Mouse (Mus musculus): ENCODE results near the gene Aldh1a2.

Aldh1a2 gene

DNA sequence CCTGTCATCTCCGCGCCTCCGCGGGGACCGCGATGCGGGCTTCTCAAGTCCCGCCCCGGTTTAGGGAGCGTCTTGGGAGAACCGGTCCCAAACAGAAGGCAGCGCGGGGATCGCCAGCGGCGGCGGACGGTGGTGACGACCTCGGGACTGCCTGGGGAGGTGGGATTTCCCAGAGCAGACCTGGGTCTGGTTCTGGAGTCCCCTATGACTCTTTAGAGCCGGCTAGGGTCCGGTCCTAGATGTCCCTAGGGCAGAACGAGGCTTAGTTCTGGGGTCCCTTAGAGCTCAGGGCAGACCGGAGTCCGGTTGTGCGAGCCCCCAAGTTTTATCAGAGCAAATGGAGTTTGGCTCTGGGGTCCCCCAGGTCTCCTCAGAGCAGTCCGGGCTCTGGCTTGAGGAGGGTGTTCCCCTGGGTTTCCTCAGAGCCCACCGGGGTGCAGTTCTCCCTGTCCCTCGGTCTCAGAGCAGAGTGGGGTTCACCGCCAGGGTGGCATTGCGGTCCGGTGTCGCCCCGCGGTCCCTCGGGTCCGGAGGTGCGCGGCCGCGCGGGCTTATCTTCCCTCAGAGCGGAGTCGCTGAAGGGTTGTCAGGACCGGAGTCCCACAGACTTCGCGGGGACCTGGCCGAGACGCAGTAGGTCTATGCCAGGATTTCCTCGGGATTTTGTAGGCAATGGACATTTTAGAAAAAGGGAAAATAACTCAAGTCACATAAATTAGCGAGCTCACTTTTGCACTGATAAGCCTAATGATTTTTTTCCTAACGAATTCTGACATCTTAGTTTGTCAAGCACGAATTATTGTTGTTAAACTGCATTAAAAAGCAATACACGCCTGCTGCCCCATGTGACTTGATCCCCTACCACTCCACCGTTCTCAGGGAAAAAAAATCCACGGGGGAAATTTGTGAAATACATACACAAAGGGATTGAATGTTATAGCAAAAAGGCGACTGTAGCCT is 727 bp downstream of the Aldh1a2 start:
- DNase-seq (ENCODE audit: low spot score): peak; percentile 39

DNA sequence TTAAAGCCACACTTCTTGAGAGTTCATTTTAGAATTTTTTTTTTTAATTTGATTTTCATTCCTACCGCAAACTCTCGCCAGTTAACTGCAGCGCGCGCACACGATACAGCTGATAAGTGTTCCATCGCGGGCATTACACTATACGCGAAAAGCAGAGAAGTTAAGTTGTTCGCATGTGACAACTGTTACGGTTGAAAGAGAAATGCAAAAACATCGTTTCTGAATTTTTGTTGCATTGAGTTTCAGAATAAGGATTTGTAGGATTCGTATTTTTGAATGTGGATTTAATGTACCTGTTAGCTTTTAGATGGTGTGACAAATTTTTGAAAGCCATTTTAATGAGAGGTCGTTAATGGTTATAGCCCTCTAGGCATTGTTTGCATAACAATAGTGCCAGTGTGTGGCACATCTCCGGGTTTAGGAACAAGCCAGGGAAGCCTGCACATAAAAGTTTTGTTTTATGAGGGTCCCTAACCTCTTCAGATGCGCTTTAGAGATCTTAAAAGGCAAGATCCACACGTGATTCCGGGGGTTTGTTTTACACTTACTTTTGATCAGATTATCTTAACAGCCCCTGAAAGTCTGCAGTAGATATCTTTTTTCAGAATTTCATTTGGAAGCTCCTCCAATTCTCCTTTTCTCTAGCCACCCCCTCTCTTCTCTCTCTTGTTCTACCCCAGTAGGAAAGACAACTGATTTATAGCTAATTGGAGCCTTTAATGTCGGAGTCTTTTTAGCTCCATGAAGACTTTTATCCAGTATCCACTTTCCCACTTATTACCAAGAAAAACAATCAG is 1.6 kb downstream of the Aldh1a2 start:
- peak; percentile 10 for DNase-seq (ENCODE audit: low spot score)

GRCm38 (mm10) chr9:71217793-71218095 is 2.2 kb downstream of the Aldh1a2 start:
- DNase-seq (ENCODE audit: low spot score): no peak

GRCm38 (mm10) chr9:71219161-71219560 is 3.6 kb downstream of the Aldh1a2 start:
- no peak for DNase-seq (ENCODE audit: low spot score)

GRCm38 (mm10) chr9:71220401-71220800 is 4.8 kb downstream of the Aldh1a2 start:
- DNase-seq (ENCODE audit: low spot score): no peak

DNA sequence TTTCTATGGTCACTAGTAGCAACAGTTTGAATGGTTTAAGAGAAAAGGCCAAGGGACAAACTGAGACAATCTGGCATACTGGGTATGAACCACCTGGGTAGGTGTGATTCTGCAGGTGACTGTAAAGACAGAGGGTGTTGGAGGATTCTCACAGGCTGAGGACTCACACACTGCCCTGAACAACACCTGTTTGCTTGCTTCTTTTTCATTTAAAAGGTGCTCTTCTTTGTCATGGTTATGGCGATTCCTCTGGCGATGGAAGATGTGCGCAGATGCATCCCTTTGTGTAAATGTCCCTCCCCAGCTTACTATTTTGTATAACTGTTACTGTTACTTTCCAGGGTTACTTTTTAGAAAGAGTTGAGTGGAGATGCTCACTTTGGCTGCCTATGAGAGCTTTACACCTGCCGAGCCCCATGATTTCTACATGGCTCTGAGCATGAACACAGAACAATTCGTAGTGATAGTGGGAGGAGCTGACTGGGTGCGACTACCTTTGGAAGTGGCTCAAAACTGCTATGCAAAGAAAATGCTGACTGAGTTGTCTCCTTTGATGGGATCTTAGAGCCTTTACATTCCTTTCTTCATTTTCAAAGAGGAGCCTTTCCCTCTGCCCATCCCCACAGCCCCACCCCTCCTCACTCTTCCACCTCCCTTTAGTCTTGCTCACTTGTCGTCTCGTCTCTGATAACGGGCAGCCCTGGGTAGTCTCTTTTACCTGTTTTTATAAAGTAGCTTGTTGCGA is 11.8 kb downstream of the Aldh1a2 start:
- DNase-seq (ENCODE audit: low spot score): no peak

- DNase-seq (ENCODE audit: low spot score): no peak
These were observed 14.4 kb downstream of the Aldh1a2 start for GRCm38 (mm10) chr9:71230011-71230410.

DNA sequence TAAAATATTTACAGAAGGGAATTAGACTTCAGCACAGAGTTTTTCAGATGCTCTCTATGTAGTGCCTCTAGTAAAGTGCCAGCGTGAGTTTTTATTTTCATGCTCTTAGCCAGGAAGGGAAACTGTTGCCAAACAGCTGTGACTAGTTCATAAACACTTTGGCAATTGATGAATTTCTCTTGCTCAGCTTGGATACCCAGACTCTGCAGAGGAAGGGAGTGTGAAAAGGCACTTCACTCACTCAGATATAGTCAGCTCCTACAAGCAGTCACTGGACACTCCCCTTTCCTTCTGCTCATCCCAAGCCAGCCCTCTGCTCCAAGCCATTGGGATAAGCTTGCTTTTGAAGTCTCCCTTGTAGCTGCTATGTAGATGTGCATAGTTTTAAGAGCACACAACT is 21.0 kb downstream of the Aldh1a2 start:
- no peak for DNase-seq (ENCODE audit: low spot score)

- no peak for DNase-seq (ENCODE audit: low spot score)
These were observed 24.3 kb downstream of the Aldh1a2 start for GRCm38 (mm10) chr9:71239926-71240325.

GRCm38 (mm10) chr9:71241515-71242411 is 26.2 kb downstream of the Aldh1a2 start:
- DNase-seq (ENCODE audit: low spot score): peak; percentile 6

GRCm38 (mm10) chr9:71242412-71242781 is 26.8 kb downstream of the Aldh1a2 start:
- DNase-seq (ENCODE audit: low spot score): no peak

- no peak for DNase-seq (ENCODE audit: low spot score)
These were observed 38.8 kb downstream of the Aldh1a2 start for GRCm38 (mm10) chr9:71254380-71254779.

DNA sequence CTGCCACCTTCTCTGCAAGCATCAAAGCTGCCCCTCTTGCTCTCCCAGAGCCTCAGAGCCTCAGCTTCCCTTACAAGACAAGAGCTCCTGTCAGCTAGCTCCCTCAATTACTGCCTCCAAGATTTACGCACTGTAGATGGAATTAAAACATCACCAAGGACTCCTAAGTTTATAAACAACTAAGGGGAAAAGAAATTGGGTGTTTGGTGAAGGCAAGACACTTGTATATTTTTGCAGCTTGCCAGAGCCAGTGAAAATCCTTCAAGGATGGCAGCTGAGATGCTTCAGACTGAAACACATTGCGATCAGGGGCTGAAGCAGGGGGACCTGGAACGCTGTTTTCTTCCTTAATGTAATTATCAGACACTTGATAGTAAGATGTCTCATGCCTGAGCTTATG is 47.1 kb downstream of the Aldh1a2 start:
- no peak for DNase-seq (ENCODE audit: low spot score)

DNA sequence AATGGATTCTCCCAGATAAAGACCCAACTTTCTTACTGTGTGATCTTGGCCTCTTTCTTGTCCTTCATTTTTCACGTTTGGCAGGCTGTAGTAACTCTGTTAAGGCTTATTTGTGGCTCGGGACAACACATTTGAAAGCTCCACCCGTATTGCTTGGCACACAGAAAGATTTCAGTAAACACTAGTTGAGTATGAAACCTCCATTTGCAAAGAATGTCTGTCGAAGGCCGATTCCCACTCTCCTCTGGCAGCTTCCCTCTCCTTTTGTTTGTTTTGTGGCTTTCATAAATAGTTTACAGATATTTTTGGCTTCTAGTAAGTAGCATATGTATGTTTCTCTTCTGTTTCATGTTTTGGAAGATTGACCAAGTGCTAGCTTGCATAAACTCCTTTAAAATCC is 54.1 kb downstream of the Aldh1a2 start:
- no peak for DNase-seq (ENCODE audit: low spot score)

DNA sequence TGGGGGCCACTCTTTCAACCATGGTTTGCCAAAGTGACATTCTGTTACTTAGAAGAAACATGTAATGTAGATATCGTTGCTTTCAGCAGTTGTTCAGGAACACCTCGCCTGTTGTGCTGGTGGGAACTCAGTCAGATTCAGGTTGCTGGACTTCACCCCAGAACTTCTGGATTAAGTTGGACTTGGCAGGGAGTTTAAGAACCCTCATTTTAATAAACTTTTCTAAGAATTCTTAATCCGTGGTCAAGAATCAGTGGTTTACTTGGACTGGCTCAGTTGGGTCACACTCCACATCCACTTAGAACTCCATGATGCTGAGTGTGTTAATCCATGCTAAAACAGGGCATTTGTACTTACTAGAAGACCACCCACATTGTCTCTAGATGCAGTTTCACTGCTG is 54.6 kb downstream of the Aldh1a2 start:
- DNase-seq (ENCODE audit: low spot score): no peak

DNA sequence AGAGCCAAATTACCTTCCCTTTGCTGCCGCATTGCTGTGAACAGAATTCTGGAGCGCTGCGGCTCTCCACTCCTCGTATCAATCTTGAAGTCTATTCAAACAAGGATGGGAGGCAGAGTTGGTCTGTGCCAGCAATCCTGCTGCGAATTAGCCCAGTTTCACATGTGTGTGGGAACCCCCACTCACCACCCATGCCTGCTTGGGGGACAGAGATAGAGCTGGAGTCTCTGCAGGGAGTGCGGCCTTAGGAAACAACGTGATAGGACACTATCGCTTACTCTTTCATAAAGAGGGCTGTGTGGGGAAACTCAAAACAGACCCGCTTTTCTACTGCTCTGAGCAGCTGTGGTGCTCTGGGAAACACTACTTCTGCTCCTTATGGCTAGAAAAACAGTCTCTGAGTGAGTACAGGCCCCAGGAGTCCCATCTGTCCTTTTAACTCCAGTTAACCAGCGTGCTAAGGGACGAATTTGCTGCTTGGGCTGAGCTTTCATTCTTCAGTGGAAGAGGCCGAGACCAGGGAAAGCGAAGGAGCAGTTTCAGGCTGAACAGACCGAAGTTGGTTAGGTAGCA is 60.6 kb downstream of the Aldh1a2 start:
- no peak for DNase-seq (ENCODE audit: low spot score)

GRCm38 (mm10) chr9:71278741-71279140 is 63.2 kb downstream of the Aldh1a2 start:
- DNase-seq (ENCODE audit: low spot score): no peak

GRCm38 (mm10) chr9:71283156-71283555 is 67.6 kb downstream of the Aldh1a2 start:
- no peak for DNase-seq (ENCODE audit: low spot score)

DNA sequence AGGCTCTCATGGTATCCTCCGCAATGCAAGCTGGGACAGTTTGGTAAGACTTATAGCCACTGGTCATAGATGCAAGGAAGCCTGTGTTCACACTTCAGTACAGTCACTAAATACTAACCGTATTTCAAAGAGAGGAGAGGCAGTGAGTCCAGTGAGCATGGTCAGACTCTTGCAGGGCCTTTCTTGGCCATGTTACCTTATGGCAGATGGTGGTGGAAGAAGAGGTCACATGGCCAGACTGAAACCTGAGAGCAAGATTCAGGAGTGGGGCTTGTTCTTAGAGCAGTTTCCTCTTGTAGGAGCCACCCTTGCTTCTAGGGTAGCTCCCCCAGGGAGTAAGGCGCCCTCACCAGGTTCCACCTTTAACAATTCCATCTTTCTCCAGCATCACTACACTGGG is 69.6 kb downstream of the Aldh1a2 start:
- DNase-seq (ENCODE audit: low spot score): no peak

GRCm38 (mm10) chr9:71286420-71286819 is 70.8 kb downstream of the Aldh1a2 start:
- no peak for DNase-seq (ENCODE audit: low spot score)

DNA sequence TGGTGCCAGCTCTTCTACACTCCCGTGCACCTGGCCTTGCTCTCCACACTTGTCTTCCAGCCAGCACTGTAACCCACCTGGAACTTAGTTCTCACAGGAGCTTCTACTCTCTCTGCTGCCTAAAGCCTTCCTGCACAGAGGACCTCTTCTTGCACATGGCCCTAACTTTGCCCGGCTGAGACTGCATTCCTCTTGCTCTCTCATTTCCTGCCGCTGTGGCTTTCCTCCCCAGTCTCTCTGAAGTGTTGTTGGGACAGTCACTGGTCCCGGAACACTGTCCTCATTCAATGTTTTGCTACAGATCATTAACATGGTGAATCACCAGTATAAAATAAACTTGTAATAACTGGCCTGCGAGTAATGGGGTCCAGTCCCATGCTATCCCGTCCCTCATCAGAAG is 73.1 kb downstream of the Aldh1a2 start:
- DNase-seq (ENCODE audit: low spot score): no peak
